In genomic region chr1:129756548-129757240, GRCm38 (mm10) we compare ENCODE assay signal across 25 mouse cellular contexts.
DNase-seq lines count a peak whose midpoint lies in the region; ATAC-seq and TF ChIP-seq lines count a peak whose summit lies in the region.
"Had no signal": no experiment of that assay in that cellular context is flagged by ENCODE, and none has a peak within 500 bp of the region (broad histone marks: within the 10 kb centered on the region; RNA-seq: fewer than 3 reads in every experiment).

No protein-coding gene starts in this region.

- no peak overlapping the region for H3K4me2 ChIP-seq in hindbrain, embryonic 12.5 days (replicated peaks)
- no peak overlapping the region for H3K4me2 ChIP-seq in hindbrain, embryonic 16.5 days (ENCODE audit: low read length)
- H3K4me2 ChIP-seq in midbrain, embryonic 12.5 days (replicated peaks): no peak overlapping the region
- no peak overlapping the region for H3K4me2 ChIP-seq in neural tube, embryonic 14.5 days (ENCODE audit: low read depth, low read length)
- H3K4me2 ChIP-seq: limb, embryonic 15.5 days; liver, embryonic 15.5 days; lung, embryonic 15.5 days had no signal

- DNase-seq in brain, embryonic 14.5 days (ENCODE audit: low read depth): peak; percentile 62
- DNase-seq in ovary, adult 18-20 months (ENCODE audit: low spot score): no peak
- DNase-seq in right cerebral cortex, postnatal 4 days: no peak
- DNase-seq: adrenal gland, postnatal 36 days; cerebellum, adult 2 months; cerebellum, postnatal 25 days; heart, postnatal 4 days; kidney, adult 2 months; left cerebral cortex, postnatal 4 days; lung, postnatal 36 days; right cerebral cortex, adult 18-20 months; thymus, adult 2 months had no signal

- peak; percentile 56; the same call in 1 of the 2 replicates for ATAC-seq in hindbrain, embryonic 12.5 days (ENCODE audit: low FRiP score)
- no peak; the same call in 1 of the 2 replicates for ATAC-seq in hindbrain, embryonic 16.5 days
- peak; percentile 79 for ATAC-seq in midbrain, embryonic 12.5 days (ENCODE audit: low FRiP score, low read depth)
- ATAC-seq in neural tube, embryonic 14.5 days (ENCODE audit: low read depth): peak; percentile 56; the same call in 1 of the 2 replicates
- ATAC-seq: forebrain, embryonic 14.5 days; Patski had no signal

- 0 out of 2 replicates have a peak, but pooled peaks cover 5% of the 10 kb centered on the region for H3K4me1 ChIP-seq in hindbrain, embryonic 12.5 days
- H3K4me1 ChIP-seq in hindbrain, embryonic 16.5 days (ENCODE audit: control insufficient read depth, insufficient read depth, low read depth, low read length): no peaks in the 10 kb centered on the region
- peaks cover 7% of the 10 kb centered on the region; the same call in 1 of the 2 replicates for H3K4me1 ChIP-seq in midbrain, embryonic 12.5 days
- H3K4me1 ChIP-seq in neural tube, embryonic 14.5 days (ENCODE audit: control insufficient read depth, insufficient read depth, low read length): 0 out of 2 replicates have a peak, but pooled peaks cover 5% of the 10 kb centered on the region
- H3K4me1 ChIP-seq: heart, embryonic 10.5 days; limb, embryonic 15.5 days; liver, embryonic 15.5 days; lung, embryonic 15.5 days had no signal

- H3K9me3 ChIP-seq in hindbrain, embryonic 12.5 days (replicated peaks): no peaks in the 10 kb centered on the region
- H3K9me3 ChIP-seq in hindbrain, embryonic 16.5 days (ENCODE audit: control insufficient read depth, low read length): no peaks in the 10 kb centered on the region
- H3K9me3 ChIP-seq in midbrain, embryonic 12.5 days: no peaks in the 10 kb centered on the region
- H3K9me3 ChIP-seq in neural tube, embryonic 14.5 days (ENCODE audit: control insufficient read depth, low read length): no peaks in the 10 kb centered on the region
- H3K9me3 ChIP-seq: heart, embryonic 10.5 days; limb, embryonic 15.5 days; liver, embryonic 15.5 days; lung, embryonic 15.5 days; megakaryocyte, embryonic 14.5 days had no signal

- 63% methylated on average over 1 of the region's 1 CpGs for WGBS in hindbrain, embryonic 12.5 days
- WGBS in hindbrain, embryonic 16.5 days: 87% methylated on average over 1 of the region's 1 CpGs
- 67% methylated on average over 1 of the region's 1 CpGs for WGBS in midbrain, embryonic 12.5 days
- 58% methylated on average over 1 of the region's 1 CpGs for WGBS in neural tube, embryonic 14.5 days

- no peak overlapping the region for H3K27ac ChIP-seq in hindbrain, embryonic 12.5 days
- H3K27ac ChIP-seq in hindbrain, embryonic 16.5 days (ENCODE audit: low read depth, low read length): no peak overlapping the region
- no peak overlapping the region for H3K27ac ChIP-seq in midbrain, embryonic 12.5 days (replicated peaks)
- no peak overlapping the region for H3K27ac ChIP-seq in neural tube, embryonic 14.5 days (ENCODE audit: low read depth, low read length)
- H3K27ac ChIP-seq: heart, embryonic 10.5 days; kidney, postnatal 0 days; limb, embryonic 15.5 days; liver, embryonic 15.5 days; lung, embryonic 15.5 days; stomach, postnatal 0 days had no signal

- no peak for TF ChIP-seq CTCF in brain, embryonic 14.5 days (IDR thresholded peaks at IDR 0.05; ENCODE audit: borderline replicate concordance, extremely low read depth, insufficient read depth, insufficient read length)

- H3K4me3 ChIP-seq in hindbrain, embryonic 12.5 days: no peak overlapping the region
- no peak overlapping the region for H3K4me3 ChIP-seq in hindbrain, embryonic 16.5 days (ENCODE audit: low read length)
- H3K4me3 ChIP-seq in midbrain, embryonic 12.5 days: no peak overlapping the region
- no peak overlapping the region for H3K4me3 ChIP-seq in neural tube, embryonic 14.5 days (ENCODE audit: low read depth, low read length)
- H3K4me3 ChIP-seq: heart, embryonic 10.5 days; limb, embryonic 15.5 days; liver, embryonic 15.5 days; lung, embryonic 15.5 days; megakaryocyte, embryonic 14.5 days had no signal

- H3K36me3 ChIP-seq in hindbrain, embryonic 12.5 days: no peaks in the 10 kb centered on the region
- H3K36me3 ChIP-seq in hindbrain, embryonic 16.5 days (ENCODE audit: control insufficient read depth, insufficient read depth, low read length): no peaks in the 10 kb centered on the region
- no peaks in the 10 kb centered on the region for H3K36me3 ChIP-seq in midbrain, embryonic 12.5 days
- no peaks in the 10 kb centered on the region for H3K36me3 ChIP-seq in neural tube, embryonic 14.5 days (ENCODE audit: control insufficient read depth, insufficient read depth, low read length)
- H3K36me3 ChIP-seq: heart, embryonic 10.5 days; limb, embryonic 15.5 days; liver, embryonic 15.5 days; lung, embryonic 15.5 days had no signal

- H3K27me3 ChIP-seq in hindbrain, embryonic 12.5 days: no peaks in the 10 kb centered on the region
- no peaks in the 10 kb centered on the region for H3K27me3 ChIP-seq in hindbrain, embryonic 16.5 days (replicated peaks; ENCODE audit: control insufficient read depth, insufficient read depth, low read length)
- H3K27me3 ChIP-seq in midbrain, embryonic 12.5 days: no peaks in the 10 kb centered on the region
- H3K27me3 ChIP-seq in neural tube, embryonic 14.5 days (ENCODE audit: control insufficient read depth, insufficient read depth, low read length): no peaks in the 10 kb centered on the region
- H3K27me3 ChIP-seq: limb, embryonic 15.5 days; liver, embryonic 15.5 days; lung, embryonic 15.5 days; megakaryocyte, embryonic 14.5 days had no signal

- no peak overlapping the region for H3K9ac ChIP-seq in hindbrain, embryonic 12.5 days
- H3K9ac ChIP-seq in hindbrain, embryonic 16.5 days (ENCODE audit: low read depth, low read length): no peak overlapping the region
- H3K9ac ChIP-seq in midbrain, embryonic 12.5 days (replicated peaks): no peak overlapping the region
- H3K9ac ChIP-seq in neural tube, embryonic 14.5 days (replicated peaks; ENCODE audit: low read depth, low read length): no peak overlapping the region
- H3K9ac ChIP-seq: limb, embryonic 15.5 days; liver, embryonic 15.5 days; lung, embryonic 15.5 days had no signal

- TF ChIP-seq POLR2A in brain, embryonic 14.5 days (IDR thresholded peaks at IDR 0.05; ENCODE audit: borderline replicate concordance, extremely low read depth, insufficient read depth, insufficient read length, poor library complexity, severe bottlenecking): no peak
